Comparison of ENCODE assay signal across 9 mouse cellular contexts in genomic region chr5:92369151-92369994, GRCm38 (mm10). TPM values are rescaled to one million over a fixed set of nuclear protein-coding genes. Genes with fewer than 3 reads are reported as not detected.
A peak's percentile ranks its signal among the peaks of the same experiment; 100 is the strongest.
DNase-seq lines count a peak whose midpoint lies in the region; ATAC-seq and TF ChIP-seq lines count a peak whose summit lies in the region.
"Had no signal": no experiment of that assay in that cellular context is flagged by ENCODE, and none has a peak within 500 bp of the region (broad histone marks: within the 10 kb centered on the region; RNA-seq: fewer than 3 reads in every experiment).

No protein-coding gene starts in this region.

- no peak for TF ChIP-seq POLR2A in brain, embryonic 14.5 days (IDR thresholded peaks at IDR 0.05; ENCODE audit: borderline replicate concordance, extremely low read depth, insufficient read depth, insufficient read length, poor library complexity, severe bottlenecking)

- TF ChIP-seq CTCF in brain, embryonic 14.5 days (IDR thresholded peaks at IDR 0.05; ENCODE audit: borderline replicate concordance, extremely low read depth, insufficient read depth, insufficient read length), result no peak

- DNase-seq in kidney, postnatal 10 days, result peak; percentile 75
- no peak for DNase-seq in kidney, adult 18-20 months
- DNase-seq in brain, embryonic 14.5 days (ENCODE audit: low read depth), result peak; percentile 75
- DNase-seq in gastrocnemius, postnatal 10 days, result peak; percentile 67
- peak; percentile 38 to 66 for DNase-seq in layer of hippocampus, adult 18-20 months (ENCODE audit: low spot score in 2 of 2)
- peak; percentile 57 for DNase-seq in lung, postnatal 14 days
- DNase-seq in right cerebral cortex, postnatal 25 days, result peak; percentile 40

- ATAC-seq in erythroid progenitor cell, adult 5-6 weeks (replicated peaks; ENCODE audit: low FRiP score, poor library complexity, severe bottlenecking), result no peak

RNA-seq across cellular contexts. Expression of gene Cxcl10, which starts 20.7 kb away (rescaled TPM):
- polyA plus RNA-seq in brain, embryonic 14.5 days (2012; rRNA removed), result 0.69 and 0.70 TPM in 2 replicates
- under 1 TPM in 1 of 2 experiments, not detected in 1; 0.43 TPM for total RNA-seq in gastrocnemius, postnatal 10 days (2021)
- not detected for total RNA-seq in layer of hippocampus, adult 18-20 months (2021)
- total RNA-seq in erythroid progenitor cell, adult 5-6 weeks (2015; ENCODE audit: low replicate concordance), result 6.1 and 18.4 TPM in 2 replicates
- 1.7 and 2.8 TPM in 2 replicates for total RNA-seq in erythroid progenitor cell, adult 5-6 weeks (2017; ENCODE audit: low replicate concordance)

RNA-seq across cellular contexts. Expression of gene Art3, which starts 37.7 kb away (rescaled TPM):
- polyA plus RNA-seq in brain, embryonic 14.5 days (2012; rRNA removed), result 2.1 and 3.8 TPM in 2 replicates
- 100 to 1,000 TPM; 327 to 371 TPM for total RNA-seq in gastrocnemius, postnatal 10 days (2021)
- total RNA-seq in layer of hippocampus, adult 18-20 months (2021), result 1 to 10 TPM; 2.2 to 4.2 TPM
- not detected in 2 replicates for total RNA-seq in erythroid progenitor cell, adult 5-6 weeks (2015; ENCODE audit: low replicate concordance)
- total RNA-seq in erythroid progenitor cell, adult 5-6 weeks (2017; ENCODE audit: low replicate concordance), result not detected in 2 replicates

RNA-seq across cellular contexts. Expression of gene Cxcl9, which starts 41.5 kb away (rescaled TPM):
- 0.03 TPM in 1 of 2 replicates, not detected in the other for polyA plus RNA-seq in brain, embryonic 14.5 days (2012; rRNA removed)
- 1 to 10 TPM; 3.7 to 5.3 TPM for total RNA-seq in gastrocnemius, postnatal 10 days (2021)
- not detected for total RNA-seq in layer of hippocampus, adult 18-20 months (2021)
- total RNA-seq in erythroid progenitor cell, adult 5-6 weeks (2015; ENCODE audit: low replicate concordance), result 0.84 and 2.5 TPM in 2 replicates
- 1.4 and 23.5 TPM in 2 replicates for total RNA-seq in erythroid progenitor cell, adult 5-6 weeks (2017; ENCODE audit: low replicate concordance)
- polyA plus RNA-seq: stomach, embryonic 15.5 days had no signal

RNA-seq across cellular contexts. Expression of gene Sdad1, which starts 59.1 kb away (rescaled TPM):
- polyA plus RNA-seq in brain, embryonic 14.5 days (2012; rRNA removed), result 18.7 and 25.4 TPM in 2 replicates
- total RNA-seq in gastrocnemius, postnatal 10 days (2021), result 10 to 100 TPM; 20.3 to 20.8 TPM
- 10 to 100 TPM; 20.3 to 21.5 TPM for total RNA-seq in layer of hippocampus, adult 18-20 months (2021)
- 7.9 and 8.0 TPM in 2 replicates for total RNA-seq in erythroid progenitor cell, adult 5-6 weeks (2015; ENCODE audit: low replicate concordance)
- total RNA-seq in erythroid progenitor cell, adult 5-6 weeks (2017; ENCODE audit: low replicate concordance), result 6.9 and 8.0 TPM in 2 replicates

Comparison
In these comparisons a context has a peak if more than half of its experiments do, and no peak if none do; other contexts are left out.
1. RNA of gene Art3, which starts 37.7 kb away (total RNA-seq): 327 to 371 TPM in gastrocnemius, postnatal 10 days; 2.2 to 4.2 TPM in layer of hippocampus, adult 18-20 months and not detected in erythroid progenitor cell, adult 5-6 weeks; every median in the first group is over 10 times any median in the second.